Mouse (Mus musculus) lung, embryonic 15.5 days (tissue): ENCODE data around the gene C2cd3. TPM values are rescaled to one million over a fixed set of nuclear protein-coding genes. Genes with fewer than 3 reads are reported as not detected.

Experiments used
- ATAC-seq: fragments of 200-750 bp; cut with Nextera tagmentation; 2 replicates; pipeline ENCODE4 v1.8.0; 2017; ENCODE audit warnings: moderate number of reproducible peaks, borderline replicate concordance; ENCODE audit not compliant: low FRiP score, low TSS enrichment; ENCODE audit errors: extremely low read depth
- H3K27ac ChIP-seq: fragments of 300-500 bp; sonication (generic); 2 replicates; pipeline ENCODE4 v1.5.1; 2015; ENCODE audit warnings: moderate library complexity, mild to moderate bottlenecking, inconsistent platforms
- H3K27me3 ChIP-seq: fragments of 300-500 bp; sonication (generic); 2 replicates; pipeline ENCODE4 v1.6.1; 2015; ENCODE audit warnings: inconsistent platforms
- H3K36me3 ChIP-seq: fragments of 300-500 bp; sonication (generic); 2 replicates; pipeline ENCODE4 v1.6.1; 2015; ENCODE audit warnings: inconsistent platforms
- H3K4me1 ChIP-seq: fragments of 300-500 bp; sonication (generic); 2 replicates; pipeline ENCODE4 v1.6.1; 2015; ENCODE audit warnings: inconsistent platforms
- H3K4me2 ChIP-seq: fragments of 300-500 bp; sonication (generic); 2 replicates; pipeline ENCODE4 v1.6.1; 2015; ENCODE audit warnings: inconsistent platforms, mild to moderate bottlenecking, moderate library complexity
- H3K4me3 ChIP-seq: fragments of 300-500 bp; sonication (generic); 2 replicates; pipeline ENCODE4 v1.5.1; 2015; ENCODE audit warnings: mild to moderate bottlenecking, inconsistent platforms
- H3K9ac ChIP-seq: fragments of 300-500 bp; sonication (generic); 2 replicates; pipeline ENCODE4 v1.6.1; 2015; ENCODE audit warnings: inconsistent platforms
- H3K9me3 ChIP-seq: fragments of 300-500 bp; sonication (generic); 2 replicates; pipeline ENCODE4 v1.6.1; 2016; ENCODE audit warnings: inconsistent platforms
- WGBS: fragments of 180-500 bp; shearing (Covaris S2); methylation state at CpG from one replicate; pipeline ENCODE4 v1.1.7; 2015; 5-methylcytosine and 5-hydroxymethylcytosine counted together
- polyA plus RNA-seq: library from polyadenylated mRNA; unstranded; fragments of >200 nt; fragmentation: Nextera tagmentation; extraction: Ambion mirVana; gene quantifications from 2 replicates; pipeline ENCODE4 v1.2.1, GENCODE M21; 2015

The C2cd3 gene
- polyA plus RNA-seq, 1 experiment from 2014 or later = 20.7 TPM

DNA sequence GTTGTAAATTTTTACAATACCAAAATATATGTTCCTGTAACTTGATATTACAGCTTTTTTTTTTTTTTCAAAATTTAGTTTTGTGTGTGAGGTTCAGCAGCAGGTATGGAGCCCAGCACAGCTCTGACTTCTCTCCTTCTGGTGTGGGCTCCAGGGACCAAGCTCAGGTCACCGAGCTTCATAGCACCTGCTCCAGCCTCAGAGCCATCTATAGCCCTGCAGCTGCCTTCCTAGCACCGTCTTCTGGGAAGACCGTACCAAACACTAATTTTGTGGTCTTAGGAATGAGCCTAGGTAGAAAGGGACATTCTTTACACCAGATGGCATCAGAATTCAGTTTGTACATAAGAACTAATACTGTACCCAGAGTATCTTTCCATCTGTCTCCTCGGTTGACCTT, 36.7 kb downstream of the C2cd3 start:
- 94% methylated on average over 4 of the region's 4 CpGs for WGBS
- ATAC-seq = no peak
- Histone ChIP-seq H3K9me3 (no peaks in the 10 kb centered on the region), H3K4me2 (no peak overlapping the region), H3K4me3 (no peak overlapping the region), H3K4me1 (no peaks in the 10 kb centered on the region), H3K27ac (no peak overlapping the region), H3K27me3 (no peaks in the 10 kb centered on the region), H3K9ac (no peak overlapping the region), H3K36me3 (peaks cover 65% of the 10 kb centered on the region)

DNA sequence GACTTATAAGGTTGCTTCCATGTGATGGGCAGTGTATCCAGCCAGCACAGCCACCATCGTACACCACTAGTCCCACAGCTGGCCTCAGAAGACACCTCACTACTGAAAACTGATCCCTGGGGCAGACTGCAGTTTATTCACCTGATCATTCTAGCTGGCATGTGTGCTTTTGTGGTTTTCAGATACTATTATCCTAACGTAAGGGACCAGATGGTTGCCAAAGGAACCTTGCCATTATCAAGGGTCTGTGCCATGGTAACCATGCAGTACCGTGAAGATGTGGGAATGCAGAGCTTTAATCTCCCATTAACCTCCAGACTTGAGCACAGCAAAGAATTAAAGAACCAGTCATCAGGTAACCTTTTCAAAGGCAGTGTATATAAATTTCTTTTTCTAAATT, 53.8 kb downstream of the C2cd3 start:
- no peak for ATAC-seq
- Histone ChIP-seq H3K36me3 (peaks cover 62% of the 10 kb centered on the region), H3K27me3 (no peaks in the 10 kb centered on the region), H3K4me3 (no peak overlapping the region), H3K9me3 (no peaks in the 10 kb centered on the region), H3K4me2 (no peak overlapping the region), H3K27ac (no peak overlapping the region), H3K4me1 (0 out of 2 replicates have a peak, but pooled peaks cover 1% of the 10 kb centered on the region), H3K9ac (no peak overlapping the region)
- 89% methylated on average over 3 of the region's 3 CpGs for WGBS

DNA sequence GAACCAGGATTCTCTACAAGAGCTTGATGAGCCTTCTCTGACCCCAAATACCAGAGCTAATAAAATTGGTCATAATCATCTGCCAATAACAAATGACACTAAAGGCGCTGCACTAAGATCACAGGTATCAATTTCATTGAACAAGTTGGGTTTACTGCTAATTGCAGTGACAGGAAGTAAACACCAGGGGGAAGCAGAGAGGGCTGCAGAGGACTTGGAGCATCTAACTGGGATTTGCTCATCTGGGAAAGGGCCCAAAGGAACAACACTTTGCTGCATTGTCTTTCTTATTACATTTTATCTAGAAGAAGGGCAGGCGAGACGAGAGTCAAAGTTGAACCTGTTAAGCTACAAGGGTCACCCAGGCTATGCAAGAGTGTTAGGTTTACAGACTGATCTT, 57.1 kb downstream of the C2cd3 start:
- H3K4me2 ChIP-seq = no peak overlapping the region
- no peak overlapping the region for H3K4me3 ChIP-seq
- no peak for ATAC-seq
- no peaks in the 10 kb centered on the region for H3K9me3 ChIP-seq
- no peaks in the 10 kb centered on the region for H3K27me3 ChIP-seq
- H3K9ac ChIP-seq = no peak overlapping the region
- 0 out of 2 replicates have a peak, but pooled peaks cover 5% of the 10 kb centered on the region for H3K4me1 ChIP-seq
- H3K27ac ChIP-seq = no peak overlapping the region
- H3K36me3 ChIP-seq = peaks cover 72% of the 10 kb centered on the region
- WGBS = 49% methylated on average over 3 of the region's 3 CpGs

DNA sequence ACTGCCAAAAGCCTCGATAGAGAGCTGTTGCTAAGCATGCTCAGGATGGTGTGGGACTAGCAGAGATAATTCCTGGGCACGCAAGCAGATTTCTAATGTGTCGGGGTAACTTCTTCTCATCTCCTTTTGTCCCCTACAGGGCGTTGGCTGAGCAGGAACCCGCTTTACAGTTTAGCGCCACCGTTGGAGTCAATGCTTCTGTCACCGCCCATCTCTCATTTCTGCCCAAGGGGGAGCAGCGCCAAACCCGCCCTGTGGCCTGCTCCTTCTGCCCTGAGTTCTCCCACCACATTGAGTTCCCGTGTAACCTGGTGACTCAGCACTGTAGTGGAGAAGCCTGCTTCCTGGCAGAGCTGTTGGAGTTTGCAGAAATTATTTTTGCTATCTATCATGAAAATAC, 57.9 kb downstream of the C2cd3 start:
- Histone ChIP-seq H3K4me1 (0 out of 2 replicates have a peak, but pooled peaks cover 5% of the 10 kb centered on the region), H3K36me3 (peaks cover 65% of the 10 kb centered on the region), H3K27ac (no peak overlapping the region), H3K9me3 (no peaks in the 10 kb centered on the region), H3K4me2 (no peak overlapping the region), H3K4me3 (no peak overlapping the region), H3K9ac (no peak overlapping the region), H3K27me3 (no peaks in the 10 kb centered on the region)
- WGBS = 85% methylated on average over 11 of the region's 11 CpGs
- ATAC-seq = no peak; the same call in 1 of the 2 replicates

DNA sequence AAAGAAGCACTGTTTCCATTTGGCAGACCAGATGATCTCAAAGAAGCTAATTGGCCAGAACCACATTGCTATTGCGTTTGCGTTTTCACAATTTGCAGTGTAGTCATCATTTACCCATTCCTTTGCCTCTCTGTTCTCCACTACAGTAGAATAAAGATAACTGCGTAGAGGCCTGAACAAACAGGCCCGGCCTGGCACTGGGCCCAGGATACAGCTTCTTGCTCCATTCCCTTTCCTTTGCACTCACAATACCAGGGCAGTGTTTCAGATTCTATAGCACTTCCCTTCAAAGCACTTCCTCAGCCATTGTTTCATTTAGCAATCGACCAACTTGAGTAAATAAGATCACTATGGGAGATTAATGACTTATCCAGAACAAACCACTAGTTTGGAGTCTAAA, 59.1 kb downstream of the C2cd3 start:
- H3K36me3 ChIP-seq = peaks cover 64% of the 10 kb centered on the region
- ATAC-seq = no peak

DNA sequence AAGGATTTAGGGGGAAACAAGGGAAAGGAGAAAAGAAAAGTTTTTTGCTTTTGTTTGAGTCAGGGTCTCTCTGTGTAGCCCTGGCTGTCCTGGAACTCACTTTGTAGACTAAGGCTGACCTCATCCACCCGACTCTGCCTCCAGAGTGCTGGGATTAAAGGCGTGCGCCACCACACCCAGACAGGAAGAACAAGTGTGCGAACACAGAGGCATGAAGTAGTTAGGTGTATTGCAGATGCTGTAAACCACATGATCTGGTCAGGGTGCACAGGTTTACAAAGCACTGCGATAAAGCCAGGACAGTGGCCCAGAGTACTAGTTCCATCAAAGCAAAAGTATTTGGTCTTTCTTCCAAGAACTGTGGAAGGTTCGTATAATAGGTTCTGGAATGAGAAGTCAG, 61.3 kb downstream of the C2cd3 start:
- Histone ChIP-seq H3K4me3 (no peak overlapping the region), H3K9me3 (no peaks in the 10 kb centered on the region), H3K4me1 (0 out of 2 replicates have a peak, but pooled peaks cover 5% of the 10 kb centered on the region), H3K9ac (no peak overlapping the region), H3K4me2 (no peak overlapping the region), H3K27ac (no peak overlapping the region), H3K27me3 (no peaks in the 10 kb centered on the region), H3K36me3 (peaks cover 61% of the 10 kb centered on the region)
- ATAC-seq = no peak
- WGBS = 92% methylated on average over 6 of the region's 6 CpGs

More for the DNA sequence above, 59.1 kb downstream of the C2cd3 start:
- WGBS = 66% methylated on average over 5 of the region's 5 CpGs
- Histone ChIP-seq H3K27ac (no peak overlapping the region), H3K9ac (no peak overlapping the region), H3K4me2 (no peak overlapping the region), H3K27me3 (no peaks in the 10 kb centered on the region), H3K9me3 (no peaks in the 10 kb centered on the region), H3K4me3 (no peak overlapping the region), H3K4me1 (0 out of 2 replicates have a peak, but pooled peaks cover 5% of the 10 kb centered on the region)

DNA sequence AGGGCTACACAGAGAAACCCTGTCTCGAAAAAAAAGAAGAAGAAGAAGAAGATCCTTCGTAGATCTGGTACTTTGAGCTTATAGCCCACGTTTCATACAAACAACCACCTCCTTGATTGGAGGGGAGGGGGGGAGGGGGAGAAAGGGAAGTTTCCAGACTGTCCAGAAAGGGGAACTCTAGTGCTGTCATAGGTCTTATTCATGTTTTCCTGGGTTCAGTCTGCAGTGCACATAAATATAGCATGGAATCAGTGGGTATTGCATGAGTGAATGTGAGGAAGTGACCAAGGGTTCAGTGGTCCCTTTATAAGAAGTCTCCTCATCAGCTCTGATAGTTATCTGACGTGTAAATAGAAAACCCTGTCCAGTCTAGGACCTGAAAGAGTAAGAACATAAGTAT, 71.7 kb downstream of the C2cd3 start:
- no peaks in the 10 kb centered on the region for H3K4me1 ChIP-seq
- H3K27ac ChIP-seq = no peak overlapping the region
- 81% methylated on average over 4 of the region's 4 CpGs for WGBS
- no peak overlapping the region for H3K4me2 ChIP-seq
- H3K36me3 ChIP-seq = peaks cover 55% of the 10 kb centered on the region
- no peaks in the 10 kb centered on the region for H3K9me3 ChIP-seq
- no peak for ATAC-seq
- H3K27me3 ChIP-seq = no peaks in the 10 kb centered on the region
- H3K9ac ChIP-seq = no peak overlapping the region
- no peak overlapping the region for H3K4me3 ChIP-seq

DNA sequence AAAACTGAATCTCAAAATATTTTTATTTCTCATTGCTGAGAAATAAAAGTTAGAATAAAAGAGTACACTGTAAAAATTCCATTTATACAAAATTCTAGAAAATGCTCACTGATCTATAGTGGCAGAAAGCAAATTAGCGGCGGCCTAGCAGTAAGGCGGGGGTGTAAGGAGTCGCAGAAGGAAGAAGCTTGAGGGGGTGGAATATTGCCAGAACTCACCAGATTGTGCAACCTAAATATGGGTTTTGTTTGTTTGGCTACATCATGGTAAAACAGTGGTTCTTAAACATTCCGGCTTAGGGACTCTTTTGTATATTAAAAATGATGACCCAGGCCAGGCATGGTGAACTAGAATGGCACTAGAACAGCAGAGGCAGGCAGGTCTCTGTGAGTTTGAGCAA, 74.2 kb downstream of the C2cd3 start:
- no peaks in the 10 kb centered on the region for H3K27me3 ChIP-seq
- no peak overlapping the region for H3K4me2 ChIP-seq
- no peaks in the 10 kb centered on the region for H3K4me1 ChIP-seq
- H3K36me3 ChIP-seq = peaks cover 62% of the 10 kb centered on the region
- no peak overlapping the region for H3K27ac ChIP-seq
- no peak for ATAC-seq
- no peak overlapping the region for H3K9ac ChIP-seq
- H3K9me3 ChIP-seq = no peaks in the 10 kb centered on the region
- no peak overlapping the region for H3K4me3 ChIP-seq
- WGBS = 91% methylated on average over 5 of the region's 5 CpGs

DNA sequence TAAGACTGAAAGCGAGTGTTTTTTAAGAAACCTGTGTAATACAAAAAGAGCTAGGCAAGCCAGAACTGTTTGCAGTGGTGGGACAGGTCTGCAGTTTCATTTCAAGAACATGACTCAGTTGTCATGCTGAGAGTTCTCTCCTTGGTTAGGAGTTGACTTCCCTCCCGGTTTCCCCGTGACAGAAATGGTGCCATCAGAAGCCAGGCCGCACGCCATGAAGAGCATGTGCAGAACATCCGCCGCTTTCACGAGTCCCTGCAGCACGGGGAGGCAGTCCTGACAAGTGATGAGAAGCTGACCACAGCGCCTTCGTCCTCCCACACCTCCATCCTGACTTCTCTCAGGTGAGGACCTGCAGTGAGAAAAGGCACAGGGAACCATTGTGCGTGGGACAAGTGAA, 76.5 kb downstream of the C2cd3 start:
- Histone ChIP-seq H3K36me3 (peaks cover 67% of the 10 kb centered on the region), H3K9ac (no peak overlapping the region)

DNA sequence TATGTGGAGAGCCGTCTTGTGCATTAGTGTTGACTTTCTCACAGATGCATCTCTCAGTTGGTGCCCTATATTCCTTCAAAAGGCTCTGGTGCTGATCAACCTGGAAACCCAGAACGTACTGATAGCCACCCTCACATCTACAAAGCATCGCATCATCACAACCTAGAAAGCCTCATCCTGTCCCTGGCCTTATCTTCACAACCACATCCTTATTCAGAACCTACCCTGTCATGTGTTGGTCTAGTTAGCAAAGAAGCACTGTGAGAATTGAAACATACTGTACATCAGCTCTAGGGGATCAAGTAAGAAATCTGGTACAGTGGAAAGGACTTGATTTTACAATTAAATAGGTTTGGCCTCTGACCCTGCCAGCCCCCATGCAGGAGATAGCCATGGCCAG, 77.0 kb downstream of the C2cd3 start:
- H3K27me3 ChIP-seq = no peaks in the 10 kb centered on the region
- H3K4me3 ChIP-seq = no peak overlapping the region
- H3K4me1 ChIP-seq = no peaks in the 10 kb centered on the region
- no peaks in the 10 kb centered on the region for H3K9me3 ChIP-seq
- WGBS = 83% methylated on average over 3 of the region's 3 CpGs
- H3K4me2 ChIP-seq = no peak overlapping the region
- H3K27ac ChIP-seq = no peak overlapping the region
- H3K36me3 ChIP-seq = peaks cover 67% of the 10 kb centered on the region
- H3K9ac ChIP-seq = no peak overlapping the region
- ATAC-seq = no peak

More for the DNA sequence above, 76.5 kb downstream of the C2cd3 start:
- Histone ChIP-seq H3K9me3 (no peaks in the 10 kb centered on the region), H3K27ac (no peak overlapping the region), H3K27me3 (no peaks in the 10 kb centered on the region), H3K4me2 (no peak overlapping the region), H3K4me3 (no peak overlapping the region), H3K4me1 (no peaks in the 10 kb centered on the region)
- WGBS = 91% methylated on average over 12 of the region's 12 CpGs
- no peak for ATAC-seq

DNA sequence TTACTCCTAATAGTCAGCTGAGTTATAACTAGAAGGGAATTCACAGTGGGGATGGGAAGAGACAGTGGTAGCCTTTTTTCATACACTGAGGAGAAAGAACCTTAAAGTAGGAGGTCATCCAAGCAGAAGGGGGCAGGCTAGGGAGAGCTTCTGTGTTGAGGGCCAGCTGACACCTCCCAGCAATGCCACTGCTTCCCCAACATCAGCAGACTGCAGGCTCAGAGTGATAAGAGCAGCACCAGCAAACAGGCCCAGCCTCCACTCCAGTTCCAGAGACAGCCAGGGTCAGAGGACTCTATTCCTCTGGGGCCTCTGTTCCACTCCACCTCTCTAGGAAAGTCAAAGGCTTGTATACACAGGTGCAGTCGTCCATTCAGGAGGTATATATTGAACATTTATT, 86.1 kb downstream of the C2cd3 start:
- H3K36me3 ChIP-seq = peaks cover 36% of the 10 kb centered on the region
- H3K4me1 ChIP-seq = no peaks in the 10 kb centered on the region
- no peak for ATAC-seq
- H3K4me3 ChIP-seq = no peak overlapping the region
- no peak overlapping the region for H3K4me2 ChIP-seq
- no peaks in the 10 kb centered on the region for H3K9me3 ChIP-seq
- no peak overlapping the region for H3K27ac ChIP-seq
- no peaks in the 10 kb centered on the region for H3K27me3 ChIP-seq
- no peak overlapping the region for H3K9ac ChIP-seq
- WGBS = 53% methylated on average over 1 of the region's 1 CpGs

DNA sequence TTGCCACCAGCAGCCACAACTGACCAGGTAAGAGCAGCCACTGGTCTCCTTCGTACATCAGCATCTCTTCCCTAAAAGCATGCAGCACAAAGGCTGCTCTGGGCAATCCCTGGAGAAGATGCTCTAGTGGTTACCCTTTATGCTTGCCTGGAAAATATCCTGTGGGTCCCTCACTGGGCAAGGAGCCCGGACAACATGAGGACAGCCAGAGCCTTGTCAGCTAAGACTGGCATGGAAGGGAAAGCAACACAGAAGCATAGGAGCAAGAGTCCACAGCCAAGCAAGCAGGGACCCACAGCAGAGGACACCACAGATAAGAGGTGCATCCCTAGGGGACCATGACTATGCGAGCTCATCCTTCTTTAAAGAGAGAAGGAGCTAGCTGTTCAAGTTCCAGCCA, 87.8 kb downstream of the C2cd3 start:
- Histone ChIP-seq H3K36me3 (peaks cover 23% of the 10 kb centered on the region), H3K27me3 (no peaks in the 10 kb centered on the region), H3K4me3 (no peak overlapping the region), H3K4me2 (no peak overlapping the region), H3K27ac (no peak overlapping the region), H3K9ac (no peak overlapping the region), H3K4me1 (peaks cover 2% of the 10 kb centered on the region; the same call in 1 of the 2 replicates), H3K9me3 (no peaks in the 10 kb centered on the region)
- ATAC-seq = no peak
- WGBS = 95% methylated on average over 3 of the region's 3 CpGs

DNA sequence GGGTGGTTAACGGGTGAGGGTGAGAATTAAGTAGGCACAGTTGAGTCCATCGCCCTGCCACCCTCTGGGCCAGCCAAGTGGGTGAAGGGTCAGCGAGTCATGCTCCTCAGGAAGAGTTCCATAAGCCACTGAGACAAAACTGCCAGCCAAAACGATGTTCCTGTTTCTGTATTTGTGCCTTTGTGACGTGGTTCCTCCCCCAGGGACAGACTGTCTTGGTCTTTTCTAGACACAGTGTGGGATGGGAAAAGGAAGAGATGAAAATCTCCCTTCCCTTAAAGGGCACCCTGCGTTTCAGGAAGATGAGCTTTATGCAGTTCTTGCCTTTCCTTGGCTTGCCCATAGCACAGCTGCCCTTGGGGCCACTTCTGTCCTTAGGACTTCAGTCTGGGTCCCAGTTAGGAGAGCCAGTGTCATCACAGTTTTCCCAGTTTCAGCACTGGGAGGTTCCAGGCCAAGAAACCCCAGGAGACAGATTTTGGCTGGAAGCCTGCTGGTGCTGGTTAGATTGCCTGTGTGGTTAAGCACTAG, 89.7 kb downstream of the C2cd3 start:
- 79% methylated on average over 6 of the region's 6 CpGs for WGBS
- no peaks in the 10 kb centered on the region for H3K9me3 ChIP-seq
- no peak overlapping the region for H3K27ac ChIP-seq
- no peak overlapping the region for H3K4me2 ChIP-seq
- peaks cover 9% of the 10 kb centered on the region for H3K36me3 ChIP-seq
- no peak overlapping the region for H3K9ac ChIP-seq
- peaks cover 17% of the 10 kb centered on the region for H3K4me1 ChIP-seq
- H3K27me3 ChIP-seq = no peaks in the 10 kb centered on the region
- no peak overlapping the region for H3K4me3 ChIP-seq
- ATAC-seq = no peak
